In the genomic region with DNA sequence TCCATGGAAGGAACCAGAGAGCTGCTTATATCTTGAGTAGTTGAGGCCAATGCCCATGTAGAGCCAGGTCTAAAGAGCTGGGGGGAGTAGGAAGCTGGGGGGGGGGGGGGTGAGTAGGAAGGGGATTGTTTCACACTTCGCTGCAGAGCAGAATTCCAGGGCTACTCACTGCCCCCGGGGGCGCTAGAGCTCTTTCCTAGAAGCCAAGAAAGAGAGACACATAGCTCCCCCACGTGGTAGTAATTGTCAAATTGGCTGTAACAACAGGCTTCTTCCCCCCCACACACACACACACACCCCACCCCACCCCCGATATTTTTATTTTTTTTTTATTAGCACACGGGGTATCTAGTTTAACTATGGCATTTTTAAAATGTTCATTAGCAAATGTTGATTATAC, we compare ENCODE assay signal across 8 mouse cellular contexts. TPM values are rescaled to one million over a fixed set of nuclear protein-coding genes. Genes with fewer than 3 reads are reported as not detected.
DNase-seq lines count a peak whose midpoint lies in the region; ATAC-seq and TF ChIP-seq lines count a peak whose summit lies in the region.

No protein-coding gene starts in this region.

- DNase-seq in CH12.LX (ENCODE audit: extremely low read depth): peak; percentile 88
- DNase-seq in adrenal gland, postnatal 36 days: peak; percentile 75 to 85
- DNase-seq in embryonic facial prominence, embryonic 11.5 days (ENCODE audit: low spot score): peak; percentile 85
- peak; percentile 85 to 93 for DNase-seq in kidney, postnatal 4 days
- peak; percentile 75 for DNase-seq in liver, postnatal 0 days
- peak; percentile 88 for DNase-seq in thymus, postnatal 14 days

- 6% methylated on average over 5 of the region's 6 CpGs for WGBS in embryonic facial prominence, embryonic 11.5 days
- 6% methylated on average over 6 of the region's 6 CpGs for WGBS in heart, embryonic 13.5 days
- 4% methylated on average over 6 of the region's 6 CpGs for WGBS in liver, postnatal 0 days (ENCODE audit: insufficient replicate concordance)

- in situ Hi-C loops in CH12.LX (cut with MboI; ENCODE audit: low pct_ligation_motif_present, low pct_unique_long_range_greater_than_20kb, low sequenced_read_pairs): loop anchor here (25.0 kb wide), 2 partner anchors 672 to 1253 kb away; a partner anchor contains a TSS

- no peaks in the 10 kb centered on the region for H3K79me2 ChIP-seq in CH12.LX (replicated peaks; ENCODE audit: control insufficient read depth, extremely low read depth, insufficient read depth, poor library complexity, severe bottlenecking)

- peaks cover 2 to 10% of the 10 kb centered on the region in 2 experiments for H3K4me1 ChIP-seq in CH12.LX (ENCODE audit: control insufficient read depth in 1 of 2, insufficient read depth in 2 of 2)
- H3K4me1 ChIP-seq in embryonic facial prominence, embryonic 11.5 days (ENCODE audit: control insufficient read depth, insufficient read depth, low read length): no peaks in the 10 kb centered on the region
- H3K4me1 ChIP-seq in heart, embryonic 13.5 days: 0 out of 2 replicates have a peak, but pooled peaks cover 3% of the 10 kb centered on the region
- H3K4me1 ChIP-seq in liver, postnatal 0 days (ENCODE audit: insufficient read depth): peaks cover 3% of the 10 kb centered on the region; the same call in 1 of the 2 replicates

- H3K9ac ChIP-seq in CH12.LX (ENCODE audit: insufficient read depth, low read depth): peak overlapping the region; percentile 65
- H3K9ac ChIP-seq in embryonic facial prominence, embryonic 11.5 days (replicated peaks; ENCODE audit: low read length): peak overlapping the region; percentile 46
- H3K9ac ChIP-seq in heart, embryonic 13.5 days: peak overlapping the region; percentile 80
- H3K9ac ChIP-seq in liver, postnatal 0 days (replicated peaks): peak overlapping the region; percentile 35

- dilution Hi-C loops in CH12.LX (cut with MboI; ENCODE audit: extremely low pct_ligation_motif_present, extremely low pct_unique_long_range_greater_than_20kb, low sequenced_read_pairs): no loop called here

- peak; percentile 64 for TF ChIP-seq RAD21 in CH12.LX (IDR thresholded peaks at IDR 0.05; ENCODE audit: low read depth, low read length)

- TF ChIP-seq EP300 in CH12.LX (IDR thresholded peaks at IDR 0.05; ENCODE audit: low read length): no peak
- TF ChIP-seq EP300 in liver, postnatal 0 days (IDR thresholded peaks at IDR 0.05; ENCODE audit: low read depth): no peak

- H3K36me3 ChIP-seq in CH12.LX (replicated peaks in 1 of 2; ENCODE audit: control insufficient read depth in 1 of 2, insufficient read depth in 1 of 2, low read length in 1 of 2): no peaks in the 10 kb centered on the region
- no peaks in the 10 kb centered on the region for H3K36me3 ChIP-seq in embryonic facial prominence, embryonic 11.5 days (replicated peaks; ENCODE audit: control insufficient read depth, insufficient read depth, low read depth, low read length)
- 0 out of 2 replicates have a peak, but pooled peaks cover 3% of the 10 kb centered on the region for H3K36me3 ChIP-seq in heart, embryonic 13.5 days
- H3K36me3 ChIP-seq in liver, postnatal 0 days (replicated peaks; ENCODE audit: insufficient read depth, low read length): no peaks in the 10 kb centered on the region

- peaks cover 27% of the 10 kb centered on the region for H3K27me3 ChIP-seq in CH12.LX (replicated peaks)
- H3K27me3 ChIP-seq in embryonic facial prominence, embryonic 11.5 days (ENCODE audit: control insufficient read depth, insufficient read depth, low read length): no peaks in the 10 kb centered on the region
- H3K27me3 ChIP-seq in heart, embryonic 13.5 days (replicated peaks): no peaks in the 10 kb centered on the region
- no peaks in the 10 kb centered on the region for H3K27me3 ChIP-seq in liver, postnatal 0 days (ENCODE audit: insufficient read depth, low read length)

- no peak for ATAC-seq in embryonic facial prominence, embryonic 11.5 days (replicated peaks; ENCODE audit: insufficient number of reproducible peaks, low FRiP score, low TSS enrichment, low read depth)
- no peak; the same call in 1 of the 2 replicates for ATAC-seq in heart, embryonic 13.5 days (ENCODE audit: extremely low read depth, insufficient number of reproducible peaks, low FRiP score, low TSS enrichment)
- peak; percentile 55 for ATAC-seq in liver, postnatal 0 days
- ATAC-seq in neutrophil, adult 5-6 weeks (ENCODE audit: extremely low read depth, insufficient number of reproducible peaks, low FRiP score, poor library complexity, severe bottlenecking): peak; percentile 32; the same call in 1 of the 2 replicates

- TF ChIP-seq CTCF in CH12.LX (conservative IDR thresholded peaks at IDR 0.05 in 1 of 2, IDR thresholded peaks at IDR 0.05 in 1 of 2; ENCODE audit: low read depth in 2 of 2, low read length in 2 of 2): peak in 1 of 2 experiments; percentile 94; a peak in 2 of 4 replicates
- TF ChIP-seq CTCF in liver, postnatal 0 days (IDR thresholded peaks at IDR 0.05; ENCODE audit: low read depth): peak; percentile 61

- H3K9me3 ChIP-seq in CH12.LX (replicated peaks; ENCODE audit: low read length): no peaks in the 10 kb centered on the region
- H3K9me3 ChIP-seq in embryonic facial prominence, embryonic 11.5 days (replicated peaks; ENCODE audit: control insufficient read depth, low read length): no peaks in the 10 kb centered on the region
- no peaks in the 10 kb centered on the region for H3K9me3 ChIP-seq in heart, embryonic 13.5 days
- H3K9me3 ChIP-seq in liver, postnatal 0 days (ENCODE audit: low read length): no peaks in the 10 kb centered on the region

- peak overlapping the region; percentile 86 for H3K4me2 ChIP-seq in CH12.LX (ENCODE audit: insufficient read depth, low read depth, poor library complexity, severe bottlenecking)
- peak overlapping the region; percentile 48 for H3K4me2 ChIP-seq in embryonic facial prominence, embryonic 11.5 days (ENCODE audit: low read depth, low read length)
- H3K4me2 ChIP-seq in heart, embryonic 13.5 days: peak overlapping the region; percentile 77
- peak overlapping the region; percentile 89 for H3K4me2 ChIP-seq in liver, postnatal 0 days (ENCODE audit: low read depth, low read length)

- no peak for TF ChIP-seq POLR2A in CH12.LX (IDR thresholded peaks at IDR 0.05; ENCODE audit: low read depth, low read length)

- H3K27ac ChIP-seq in CH12.LX (ENCODE audit: insufficient read depth, low read depth): no peak overlapping the region
- H3K27ac ChIP-seq in embryonic facial prominence, embryonic 11.5 days (replicated peaks; ENCODE audit: low read depth, low read length): no peak overlapping the region
- H3K27ac ChIP-seq in heart, embryonic 13.5 days (replicated peaks): peak overlapping the region; percentile 85
- peak overlapping the region; percentile 71 for H3K27ac ChIP-seq in liver, postnatal 0 days (ENCODE audit: low read depth)

- peak overlapping the region; percentile 41 to 58 (median 57) for H3K4me3 ChIP-seq in CH12.LX (replicated peaks in 1 of 3; ENCODE audit: low read depth in 2 of 3, low read length in 2 of 3, poor library complexity in 1 of 3)
- peak overlapping the region; percentile 50 for H3K4me3 ChIP-seq in embryonic facial prominence, embryonic 11.5 days (ENCODE audit: low read depth, low read length)
- peak overlapping the region; percentile 68 for H3K4me3 ChIP-seq in heart, embryonic 13.5 days
- H3K4me3 ChIP-seq in liver, postnatal 0 days (ENCODE audit: low read depth, low read length): peak overlapping the region; percentile 58

TF ChIP-seq in CH12.LX, 34 proteins besides CTCF, POLR2A, EP300 and RAD21:
- TF ChIP-seq USF1 (IDR thresholded peaks at IDR 0.05; ENCODE audit: low read depth, low read length) (no peak), GABPA (IDR thresholded peaks at IDR 0.05; ENCODE audit: insufficient replicate concordance, low read depth, low read length) (no peak), SIN3A (IDR thresholded peaks at IDR 0.05; ENCODE audit: low read length) (peak; percentile 7; the same call in 1 of the 2 replicates), IRF4 (IDR thresholded peaks at IDR 0.05; ENCODE audit: low read depth, low read length) (peak; percentile 4; the same call in 1 of the 2 replicates), ZNF384 (IDR thresholded peaks at IDR 0.05; ENCODE audit: low read depth, low read length) (0 out of 2 replicates have a peak, but pooled peaks have one; percentile 4), SMC3 (IDR thresholded peaks at IDR 0.05; ENCODE audit: low read depth, low read length) (peak; percentile 56)

RNA-seq across cellular contexts. Expression of a gene that starts 0.7 kb away (rescaled TPM):
- total RNA-seq in CH12.LX (2012; rRNA removed): 1.2 and 1.4 TPM in 2 replicates
- 2.9 and 3.5 TPM in 2 replicates for total RNA-seq in CH12.LX (2014; rRNA removed)
- 2.1 TPM in 2 replicates for polyA plus RNA-seq in CH12.LX (2012; ENCODE audit: insufficient read length, low read depth)
- total RNA-seq in adrenal gland, postnatal 36 days (2021): 1 to 10 TPM; 5.4 to 6.4 TPM
- polyA plus RNA-seq in embryonic facial prominence, embryonic 11.5 days (2014; fragmentation: Nextera tagmentation; extraction: Ambion mirVana): 8.4 and 10.4 TPM in 2 replicates
- 5.5 and 5.7 TPM in 2 replicates for polyA plus RNA-seq in heart, embryonic 13.5 days (2015; fragmentation: Nextera tagmentation; extraction: Ambion mirVana)
- 1.7 and 2.1 TPM in 2 replicates for polyA plus RNA-seq in liver, postnatal 0 days (2015; fragmentation: Nextera tagmentation; extraction: Ambion mirVana)
- 1.7 and 2.1 TPM in 2 replicates for total RNA-seq in neutrophil, adult 5-6 weeks (2017)

Comparison
In these comparisons a context has a peak if more than half of its experiments do, and no peak if none do; other contexts are left out.
1. H3K27ac ChIP-seq: peak in heart, embryonic 13.5 days (single experiment) and liver, postnatal 0 days (single experiment); none in CH12.LX (single experiment) and embryonic facial prominence, embryonic 11.5 days (single experiment).
2. ATAC-seq: peak in liver, postnatal 0 days (single experiment) and neutrophil, adult 5-6 weeks (single experiment); none in embryonic facial prominence, embryonic 11.5 days (single experiment) and heart, embryonic 13.5 days (single experiment).
3. Peak in every context shown above with its lines, with median percentiles within 50 percentile points of each other: DNase-seq, H3K4me2 ChIP-seq, H3K4me3 ChIP-seq and H3K9ac ChIP-seq.